Mouse (Mus musculus): ENCODE data around the gene Shank2.

Gene Shank2

GRCm38 (mm10) chr7:144212694-144213093, 211.0 kb downstream of the Shank2 start:
- DNase-seq (ENCODE audit: low spot score in 2 of 2), result no peak

- DNase-seq (ENCODE audit: low spot score in 2 of 2), result peak in 1 of 2 experiments; percentile 72
Observed at GRCm38 (mm10) chr7:144217192-144217591, 215.5 kb downstream of the Shank2 start.

- no peak for DNase-seq (ENCODE audit: low spot score in 2 of 2)
Observed at GRCm38 (mm10) chr7:144228683-144229082, 227.0 kb downstream of the Shank2 start.

GRCm38 (mm10) chr7:144229421-144229820, 227.7 kb downstream of the Shank2 start:
- DNase-seq (ENCODE audit: low spot score in 2 of 2), result no peak

- DNase-seq (ENCODE audit: low spot score in 2 of 2), result no peak
Observed at GRCm38 (mm10) chr7:144232132-144232706, 230.5 kb downstream of the Shank2 start.

GRCm38 (mm10) chr7:144233479-144233878, 231.8 kb downstream of the Shank2 start:
- DNase-seq (ENCODE audit: low spot score in 2 of 2), result no peak

- no peak for DNase-seq (ENCODE audit: low spot score in 2 of 2)
Observed at GRCm38 (mm10) chr7:144234783-144235182, 233.1 kb downstream of the Shank2 start.

- DNase-seq (ENCODE audit: low spot score in 2 of 2), result no peak
Observed at GRCm38 (mm10) chr7:144235523-144235922, 233.8 kb downstream of the Shank2 start.

GRCm38 (mm10) chr7:144236802-144237201, 235.1 kb downstream of the Shank2 start:
- peak; percentile 54 to 55 for DNase-seq (ENCODE audit: low spot score in 2 of 2)

- peak in 1 of 2 experiments; percentile 54 for DNase-seq (ENCODE audit: low spot score in 2 of 2)
Observed at GRCm38 (mm10) chr7:144238409-144238808, 236.7 kb downstream of the Shank2 start.

- DNase-seq (ENCODE audit: low spot score in 2 of 2), result no peak
Observed at GRCm38 (mm10) chr7:144238992-144239391, 237.3 kb downstream of the Shank2 start.

- no peak for DNase-seq (ENCODE audit: low spot score in 2 of 2)
Observed at GRCm38 (mm10) chr7:144239571-144240370, 238.0 kb downstream of the Shank2 start.

- DNase-seq (ENCODE audit: low spot score in 2 of 2), result no peak
Observed at GRCm38 (mm10) chr7:144240736-144241343, 239.1 kb downstream of the Shank2 start.

- DNase-seq (ENCODE audit: low spot score in 2 of 2), result no peak
Observed at GRCm38 (mm10) chr7:144244203-144244602, 242.5 kb downstream of the Shank2 start.

GRCm38 (mm10) chr7:144246271-144246670, 244.5 kb downstream of the Shank2 start:
- no peak for DNase-seq (ENCODE audit: low spot score in 2 of 2)

- DNase-seq (ENCODE audit: low spot score in 2 of 2), result no peak
Observed at GRCm38 (mm10) chr7:144248686-144249422, 247.1 kb downstream of the Shank2 start.

- no peak for DNase-seq (ENCODE audit: low spot score in 2 of 2)
Observed at GRCm38 (mm10) chr7:144250791-144251190, 249.1 kb downstream of the Shank2 start.

- DNase-seq (ENCODE audit: low spot score in 2 of 2), result no peak
Observed at GRCm38 (mm10) chr7:144251250-144251649, 249.5 kb downstream of the Shank2 start.

- DNase-seq (ENCODE audit: low spot score in 2 of 2), result no peak
Observed at GRCm38 (mm10) chr7:144254674-144255246, 253.0 kb downstream of the Shank2 start.

GRCm38 (mm10) chr7:144257821-144258220, 256.1 kb downstream of the Shank2 start:
- no peak for DNase-seq (ENCODE audit: low spot score in 2 of 2)

GRCm38 (mm10) chr7:144258332-144258731, 256.6 kb downstream of the Shank2 start:
- DNase-seq (ENCODE audit: low spot score in 2 of 2), result no peak

GRCm38 (mm10) chr7:144262666-144263065, 260.9 kb downstream of the Shank2 start:
- DNase-seq (ENCODE audit: low spot score in 2 of 2), result no peak

All from frontal cortex, postnatal 10 days (tissue).